Mouse (Mus musculus) ES-E14 (cell line): ENCODE results near the gene Acadvl.

Experiments used
- MAFK ChIP-seq: IDR thresholded peaks from 2 replicates; pipeline ENCODE4 v1.6.1; 2014; ENCODE audit warnings: mild to moderate bottlenecking, low read depth, low read length, inconsistent platforms; ENCODE audit not compliant: insufficient read depth
- ZC3H11A ChIP-seq: IDR thresholded peaks from 2 replicates; pipeline ENCODE4 v1.6.1; 2012; ENCODE audit warnings: low read depth, mild to moderate bottlenecking, inconsistent platforms, low read length, borderline replicate concordance

DNA sequence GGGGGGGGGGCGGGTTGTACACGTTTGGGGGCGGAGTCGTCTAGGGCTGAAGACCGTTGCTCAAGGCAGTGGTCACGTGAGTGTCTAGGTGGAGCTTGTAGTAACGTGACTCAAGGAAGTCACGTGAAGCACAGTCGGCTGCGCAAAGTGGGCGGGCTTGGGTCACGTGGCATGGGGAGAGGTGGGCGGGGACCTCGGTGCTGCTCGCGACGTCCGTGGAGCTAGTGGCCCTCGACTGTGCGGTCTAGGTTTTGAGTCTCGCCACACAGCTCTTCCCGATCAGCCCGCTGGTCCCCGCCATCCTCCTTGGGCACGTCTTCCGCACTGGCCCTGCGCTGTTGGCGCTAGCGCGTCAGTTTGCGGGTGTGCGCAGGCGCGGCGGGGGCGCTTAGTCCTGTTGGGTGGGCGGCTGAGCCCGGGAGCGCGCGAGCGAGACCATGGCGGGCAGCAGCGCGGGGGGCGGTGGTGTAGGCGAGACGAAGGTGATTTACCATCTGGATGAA, 14.8 kb downstream of the Acadvl start, which contains the start of gene Dvl2:
- TF ChIP-seq ZC3H11A = no peak
- no peak for TF ChIP-seq MAFK
